Mouse (Mus musculus) embryonic fibroblast, embryonic 13.5 days (primary cell): ENCODE data around the gene Dip2b.

ENCODE experiments used
- CTCF ChIP-seq: IDR thresholded peaks from 2 replicates; pipeline ENCODE4 v1.5.1; 2011; ENCODE audit warnings: mild to moderate bottlenecking, control low read depth, low read length, moderate library complexity, borderline replicate concordance; ENCODE audit not compliant: insufficient read depth
- POLR2A ChIP-seq: IDR thresholded peaks from 2 replicates; pipeline ENCODE4 v1.6.1; 2011; ENCODE audit warnings: low read depth, mild to moderate bottlenecking, control low read depth, low read length, moderate library complexity

- no peak for TF ChIP-seq CTCF
- TF ChIP-seq POLR2A: no peak
These were observed 35.4 kb downstream of the Dip2b start for GRCm38 (mm10) chr15:100073696-100074453.
